8 mouse cellular contexts compared by ENCODE assay signal in the genomic region with DNA sequence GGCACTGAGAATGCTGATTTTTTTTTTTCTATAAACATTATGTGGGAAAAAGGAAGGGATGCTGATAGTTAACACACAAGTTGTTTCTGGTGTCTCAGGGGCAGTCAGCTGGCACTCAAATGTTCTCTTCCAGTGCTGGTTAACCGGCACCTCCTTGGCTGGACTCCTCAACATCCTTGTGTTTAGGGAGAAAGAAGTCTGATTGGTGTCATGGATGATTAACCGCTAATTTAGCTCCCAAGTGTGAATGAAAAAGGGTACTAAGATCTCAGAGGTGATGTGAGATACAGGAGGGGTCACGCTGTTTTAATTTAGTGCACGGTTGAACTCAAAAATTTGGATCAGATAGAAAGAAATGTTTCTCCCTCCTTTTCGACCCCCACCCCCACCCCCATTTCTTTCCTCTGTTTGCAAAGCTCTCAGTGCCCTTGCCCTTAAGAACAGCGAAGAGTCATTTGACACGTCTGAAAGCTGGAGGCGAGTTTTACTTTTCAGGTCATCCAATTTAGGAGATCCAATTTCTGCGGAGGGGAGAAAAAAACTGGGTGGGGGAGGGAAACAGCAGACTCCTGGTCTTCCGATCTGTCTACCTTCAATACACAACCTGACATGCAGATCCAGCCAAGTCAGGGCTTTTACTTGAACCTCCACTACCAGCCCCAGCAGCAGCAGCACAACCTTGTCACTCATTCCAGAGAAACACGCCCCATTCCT. TPM values are rescaled to one million over a fixed set of nuclear protein-coding genes. Genes with fewer than 3 reads are reported as not detected.
DNase-seq lines count a peak whose midpoint lies in the region; ATAC-seq and TF ChIP-seq lines count a peak whose summit lies in the region.

No protein-coding gene starts in this region.

- no peaks in the 10 kb centered on the region for H3K36me3 ChIP-seq in heart, embryonic 13.5 days
- peaks cover 0 to 17% of the 10 kb centered on the region in 2 experiments; a peak in 2 of 4 replicates for H3K36me3 ChIP-seq in MEL (ENCODE audit: control insufficient read depth in 1 of 2, insufficient read depth in 2 of 2, low read length in 2 of 2)
- H3K36me3 ChIP-seq in forebrain, postnatal 0 days (ENCODE audit: insufficient read depth): no peaks in the 10 kb centered on the region
- no peaks in the 10 kb centered on the region for H3K36me3 ChIP-seq in liver, postnatal 0 days (replicated peaks; ENCODE audit: insufficient read depth, low read length)

- peaks cover 6% of the 10 kb centered on the region; the same call in 1 of the 2 replicates for H3K79me2 ChIP-seq in MEL (ENCODE audit: control insufficient read depth, insufficient read depth, low read length, poor library complexity)

- no peak for TF ChIP-seq POLR2A in MEL (IDR thresholded peaks at IDR 0.05; ENCODE audit: control insufficient read depth in 1 of 2, insufficient read depth in 1 of 2, low read depth in 1 of 2, low read length in 2 of 2, poor library complexity in 1 of 2)

- peak overlapping the region; percentile 75 for H3K9ac ChIP-seq in heart, embryonic 13.5 days
- peak overlapping the region; percentile 53 for H3K9ac ChIP-seq in MEL (ENCODE audit: control insufficient read depth, low read depth, low read length, poor library complexity, severe bottlenecking)
- peak overlapping the region; percentile 65; the same call in 1 of the 2 replicates for H3K9ac ChIP-seq in forebrain, postnatal 0 days
- no peak overlapping the region for H3K9ac ChIP-seq in liver, postnatal 0 days (replicated peaks)

- H3K4me1 ChIP-seq in heart, embryonic 13.5 days: peaks cover 40% of the 10 kb centered on the region
- H3K4me1 ChIP-seq in MEL (ENCODE audit: control insufficient read depth in 1 of 2, insufficient read depth in 2 of 2, low read length in 2 of 2): peaks cover 12 to 20% of the 10 kb centered on the region in 2 experiments; a peak in 3 of 4 replicates
- peaks cover 5% of the 10 kb centered on the region; the same call in 1 of the 2 replicates for H3K4me1 ChIP-seq in forebrain, postnatal 0 days (ENCODE audit: insufficient read depth)
- peaks cover 16% of the 10 kb centered on the region for H3K4me1 ChIP-seq in liver, postnatal 0 days (ENCODE audit: insufficient read depth)

- no peaks in the 10 kb centered on the region for H3K27me3 ChIP-seq in heart, embryonic 13.5 days (replicated peaks)
- no peaks in the 10 kb centered on the region for H3K27me3 ChIP-seq in MEL (ENCODE audit: control insufficient read depth in 1 of 2, insufficient read depth in 2 of 2, low read length in 2 of 2)
- H3K27me3 ChIP-seq in forebrain, postnatal 0 days (ENCODE audit: insufficient read depth, low read length): peaks cover 8% of the 10 kb centered on the region
- no peaks in the 10 kb centered on the region for H3K27me3 ChIP-seq in liver, postnatal 0 days (ENCODE audit: insufficient read depth, low read length)

- TF ChIP-seq EP300 in MEL (IDR thresholded peaks at IDR 0.05; ENCODE audit: low read depth in 1 of 2, low read length in 2 of 2): no peak
- TF ChIP-seq EP300 in liver, postnatal 0 days (IDR thresholded peaks at IDR 0.05; ENCODE audit: low read depth): no peak

- ATAC-seq in heart, embryonic 13.5 days (ENCODE audit: extremely low read depth, insufficient number of reproducible peaks, low FRiP score, low TSS enrichment): no peak
- ATAC-seq in forebrain, postnatal 0 days: no peak
- ATAC-seq in liver, postnatal 0 days: no peak

- no peak for DNase-seq in heart, postnatal 25 days (ENCODE audit: low spot score)
- DNase-seq in MEL (ENCODE audit: low read depth, low spot score): no peak
- DNase-seq in forebrain, postnatal 0 days: no peak
- no peak for DNase-seq in liver, postnatal 0 days
- no peak for DNase-seq in layer of hippocampus, postnatal 25 days (ENCODE audit: extremely low spot score in 1 of 2, low spot score in 1 of 2)
- no peak for DNase-seq in left cerebral cortex, adult 11 months (ENCODE audit: low spot score)
- no peak for DNase-seq in cerebellum, adult 8-10 months

- H3K27ac ChIP-seq in heart, embryonic 13.5 days (replicated peaks): peak overlapping the region; percentile 73
- no peak overlapping the region for H3K27ac ChIP-seq in MEL (ENCODE audit: control insufficient read depth, low read depth, low read length)
- H3K27ac ChIP-seq in forebrain, postnatal 0 days (ENCODE audit: low read depth, low read length): no peak overlapping the region
- no peak overlapping the region for H3K27ac ChIP-seq in liver, postnatal 0 days (ENCODE audit: low read depth)

- TF ChIP-seq CTCF in MEL (IDR thresholded peaks at IDR 0.05 in 2 of 3, conservative IDR thresholded peaks at IDR 0.05 in 1 of 3; ENCODE audit: control insufficient read depth in 1 of 3, insufficient read depth in 1 of 3, low read depth in 2 of 3, low read length in 3 of 3, poor library complexity in 1 of 3, severe bottlenecking in 1 of 3): no peak
- no peak for TF ChIP-seq CTCF in forebrain, postnatal 0 days (IDR thresholded peaks at IDR 0.05; ENCODE audit: low read depth)
- TF ChIP-seq CTCF in liver, postnatal 0 days (IDR thresholded peaks at IDR 0.05; ENCODE audit: low read depth): no peak

- no peak for TF ChIP-seq RAD21 in MEL (IDR thresholded peaks at IDR 0.05; ENCODE audit: low read depth, low read length)

- WGBS in heart, embryonic 13.5 days: 4% methylated on average over 11 of the region's 11 CpGs
- 6% methylated on average over 11 of the region's 11 CpGs for WGBS in forebrain, postnatal 0 days
- WGBS in liver, postnatal 0 days (ENCODE audit: insufficient replicate concordance): 6% methylated on average over 11 of the region's 11 CpGs

- intact Hi-C loops in heart, postnatal 25 days (cut with DNase I): loop anchor here (5.0 kb wide), 2 partner anchors 40 to 100 kb away; a partner anchor contains a TSS

- H3K4me3 ChIP-seq in heart, embryonic 13.5 days: peak overlapping the region; percentile 95
- peak overlapping the region; percentile 47 to 57 for H3K4me3 ChIP-seq in MEL (ENCODE audit: control insufficient read depth in 1 of 2, insufficient read depth in 1 of 2, low read depth in 2 of 2, low read length in 2 of 2)
- peak overlapping the region; percentile 77 for H3K4me3 ChIP-seq in forebrain, postnatal 0 days (ENCODE audit: low read depth, low read length)
- H3K4me3 ChIP-seq in liver, postnatal 0 days (ENCODE audit: low read depth, low read length): peak overlapping the region; percentile 71

- peak overlapping the region; percentile 81 for H3K4me2 ChIP-seq in heart, embryonic 13.5 days
- H3K4me2 ChIP-seq in forebrain, postnatal 0 days (ENCODE audit: low read depth): peak overlapping the region; percentile 64
- H3K4me2 ChIP-seq in liver, postnatal 0 days (ENCODE audit: low read depth, low read length): peak overlapping the region; percentile 81

- no peaks in the 10 kb centered on the region for H3K9me3 ChIP-seq in heart, embryonic 13.5 days
- no peaks in the 10 kb centered on the region for H3K9me3 ChIP-seq in MEL (replicated peaks; ENCODE audit: insufficient read depth, low read length)
- no peaks in the 10 kb centered on the region for H3K9me3 ChIP-seq in forebrain, postnatal 0 days (ENCODE audit: low read length)
- no peaks in the 10 kb centered on the region for H3K9me3 ChIP-seq in liver, postnatal 0 days (ENCODE audit: low read length)

TF ChIP-seq in MEL, 35 proteins besides CTCF, POLR2A, EP300 and RAD21:
- TF ChIP-seq NRF1 (IDR thresholded peaks at IDR 0.05; ENCODE audit: insufficient read depth, low read depth, low read length, poor library complexity, severe bottlenecking) (no peak), ZNF384 (IDR thresholded peaks at IDR 0.05; ENCODE audit: low read depth, low read length) (peak; percentile 21; the same call in 1 of the 2 replicates)

RNA-seq across cellular contexts. Expression of a gene that starts 0.5 kb away (rescaled TPM):
- 9.9 and 10.8 TPM in 2 replicates for polyA plus RNA-seq in heart, embryonic 13.5 days (2015; fragmentation: Nextera tagmentation; extraction: Ambion mirVana)
- 10 to 100 TPM; 26.0 to 28.9 TPM for total RNA-seq in heart, postnatal 25 days (2021)
- total RNA-seq in MEL (2012; rRNA removed): 4.3 TPM in 2 replicates
- 1 to 10 TPM in 1 of 2 experiments, not detected in 1; 4.5 TPM for polyA plus RNA-seq in MEL (2012; ENCODE audit: insufficient read depth in 1 of 2, insufficient read length in 2 of 2, low read depth in 1 of 2, low replicate concordance in 2 of 2, missing spikeins in 1 of 2)
- 18.1 and 26.7 TPM in 2 replicates for total RNA-seq in forebrain, postnatal 0 days (2014; rRNA removed)
- polyA plus RNA-seq in forebrain, postnatal 0 days (2015; fragmentation: Nextera tagmentation; extraction: Ambion mirVana): 4.6 and 5.6 TPM in 2 replicates
- polyA plus RNA-seq in liver, postnatal 0 days (2015; fragmentation: Nextera tagmentation; extraction: Ambion mirVana): 3.9 and 4.2 TPM in 2 replicates
- total RNA-seq in layer of hippocampus, postnatal 25 days (2021): 10 to 100 TPM; 27.7 to 33.5 TPM

RNA-seq across cellular contexts. Expression of a gene that starts 26.3 kb away (rescaled TPM):
- polyA plus RNA-seq in heart, embryonic 13.5 days (2015; fragmentation: Nextera tagmentation; extraction: Ambion mirVana): 35.5 and 35.7 TPM in 2 replicates
- total RNA-seq in heart, postnatal 25 days (2021): 10 to 100 TPM; 41.6 to 43.3 TPM
- 35.2 and 45.0 TPM in 2 replicates for total RNA-seq in MEL (2012; rRNA removed)
- polyA plus RNA-seq in MEL (2012; ENCODE audit: insufficient read depth in 1 of 2, insufficient read length in 2 of 2, low read depth in 1 of 2, low replicate concordance in 2 of 2, missing spikeins in 1 of 2): 10 to 100 TPM in 1 of 2 experiments, not detected in 1; 46.8 TPM
- total RNA-seq in forebrain, postnatal 0 days (2014; rRNA removed): 205 and 283 TPM in 2 replicates
- polyA plus RNA-seq in forebrain, postnatal 0 days (2015; fragmentation: Nextera tagmentation; extraction: Ambion mirVana): 138 and 175 TPM in 2 replicates
- polyA plus RNA-seq in liver, postnatal 0 days (2015; fragmentation: Nextera tagmentation; extraction: Ambion mirVana): 16.2 and 17.5 TPM in 2 replicates
- 100 to 1,000 TPM; 110 to 111 TPM for total RNA-seq in layer of hippocampus, postnatal 25 days (2021)
